Mouse (Mus musculus): ENCODE results near the gene 4932438A13Rik. TPM values are rescaled to one million over a fixed set of nuclear protein-coding genes. Genes with fewer than 3 reads are reported as not detected.

The 4932438A13Rik gene
- 100 to 1,000 TPM in 1 of 4 experiments, 10 to 100 TPM in 3; 84.4 to 112 (median 91.6) TPM for total RNA-seq (2022)

DNA sequence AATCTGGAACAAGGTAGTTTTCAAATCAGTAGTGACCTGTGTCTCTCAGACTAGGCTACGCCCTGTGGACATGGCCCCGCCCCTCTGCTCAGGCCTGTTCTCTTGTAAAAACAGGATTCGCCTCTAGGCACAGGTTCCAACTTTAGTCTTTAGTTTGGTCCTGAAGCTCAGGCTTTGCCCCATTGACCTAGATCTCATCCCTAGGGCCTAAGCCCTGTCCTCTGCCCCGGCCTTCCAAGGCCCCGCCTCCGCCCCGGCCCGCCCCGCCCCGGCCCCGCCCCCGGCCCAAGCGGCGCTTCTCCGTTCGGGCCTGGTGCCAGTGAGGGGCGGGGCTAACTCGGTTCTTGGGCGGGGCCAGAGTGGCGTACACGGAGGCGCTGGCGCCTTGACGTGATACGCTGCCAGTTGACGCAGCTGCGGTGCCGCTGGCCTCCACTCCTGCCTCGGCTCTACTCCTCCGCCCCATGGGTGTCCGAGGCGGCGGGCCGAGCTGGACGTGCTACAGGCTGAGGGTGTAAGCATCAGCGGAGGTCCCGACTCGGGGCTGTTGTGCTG lies at the start of gene 4932438A13Rik:
4932438A13Rik (plus strand) TSS at position 384 of the 555 bp plus-strand sequence.
- peak; percentile 89 to 95 for DNase-seq (ENCODE audit: low spot score in 2 of 2)

DNA sequence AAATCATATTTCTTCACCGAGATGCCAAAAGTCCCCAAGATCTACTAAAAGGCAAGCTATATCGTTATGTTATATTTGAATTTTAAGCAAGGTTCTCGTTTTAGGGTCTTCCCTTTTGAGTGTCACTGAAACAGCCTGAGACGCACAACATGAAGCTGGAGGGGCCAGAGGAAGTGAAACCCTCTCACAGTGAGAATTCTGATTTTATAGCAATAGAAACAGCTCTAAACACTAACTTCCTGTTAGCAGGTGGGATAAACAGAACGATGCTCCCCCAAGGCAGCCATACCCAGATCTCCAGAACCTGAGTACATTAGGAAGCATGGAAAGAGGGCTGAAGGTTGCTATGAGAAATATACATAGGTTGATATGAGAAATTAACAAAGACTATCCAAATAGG lies 46.3 kb upstream of the 4932438A13Rik start:
- DNase-seq (ENCODE audit: low spot score in 2 of 2) = no peak

DNA sequence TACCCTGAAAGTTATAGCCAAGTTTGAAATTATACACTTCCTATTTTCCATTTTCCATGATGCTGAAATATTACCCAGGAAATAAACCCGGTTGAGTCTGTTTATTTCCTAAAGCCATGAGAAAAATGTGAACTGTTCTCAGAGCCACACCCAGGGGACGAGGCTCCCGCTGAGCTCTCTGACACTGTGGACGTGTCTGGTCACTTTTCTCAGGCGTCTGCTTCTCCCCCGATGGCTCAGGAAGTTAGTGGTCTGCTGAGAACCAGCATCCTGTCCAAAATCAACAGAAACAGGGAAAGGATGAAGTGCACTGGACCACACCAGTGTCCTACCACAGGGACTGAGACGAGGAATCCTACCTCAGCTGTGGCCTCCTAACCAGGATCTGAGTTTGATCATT lies 43.5 kb upstream of the 4932438A13Rik start:
- DNase-seq (ENCODE audit: low spot score in 2 of 2) = no peak

DNA sequence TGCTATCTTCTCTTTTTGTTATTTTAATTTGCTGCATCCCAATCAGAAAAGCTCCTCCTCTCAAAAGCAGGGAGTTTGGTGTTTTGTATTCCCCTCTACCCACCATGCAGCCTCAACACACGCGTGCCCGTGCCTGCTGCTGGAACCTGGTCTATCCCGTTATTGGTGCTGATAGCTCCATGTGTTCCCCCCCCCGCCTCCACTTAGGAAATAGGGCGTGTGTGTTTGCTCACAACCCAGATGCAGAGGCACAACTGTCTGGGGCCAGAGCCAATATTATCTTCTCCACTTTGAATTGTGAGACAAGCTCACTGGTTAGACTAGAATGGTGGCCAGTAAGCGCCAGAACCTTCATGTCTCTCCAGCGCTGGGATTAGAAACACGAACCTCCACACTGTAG lies 41.9 kb upstream of the 4932438A13Rik start:
- no peak for DNase-seq (ENCODE audit: low spot score in 2 of 2)

DNA sequence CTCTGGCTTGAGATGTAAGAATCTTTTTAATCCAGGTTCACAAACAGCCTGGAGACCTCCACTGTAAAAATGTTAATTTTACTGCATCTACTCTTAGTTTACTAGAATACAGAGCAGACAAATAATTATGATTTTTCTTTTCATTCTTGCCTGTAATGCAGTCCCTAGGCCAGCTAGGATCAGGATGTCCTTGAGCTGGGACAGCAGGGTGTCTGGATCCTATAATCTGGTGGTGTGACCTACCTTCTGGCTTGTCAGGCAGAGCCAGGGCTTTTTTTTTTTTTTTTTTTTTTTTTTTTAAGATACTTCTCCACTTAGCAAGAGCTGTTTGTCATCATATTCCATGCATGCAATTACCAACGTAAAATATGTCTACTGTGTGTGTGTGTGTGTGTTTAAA lies 37.8 kb upstream of the 4932438A13Rik start:
- no peak for DNase-seq (ENCODE audit: low spot score in 2 of 2)

DNA sequence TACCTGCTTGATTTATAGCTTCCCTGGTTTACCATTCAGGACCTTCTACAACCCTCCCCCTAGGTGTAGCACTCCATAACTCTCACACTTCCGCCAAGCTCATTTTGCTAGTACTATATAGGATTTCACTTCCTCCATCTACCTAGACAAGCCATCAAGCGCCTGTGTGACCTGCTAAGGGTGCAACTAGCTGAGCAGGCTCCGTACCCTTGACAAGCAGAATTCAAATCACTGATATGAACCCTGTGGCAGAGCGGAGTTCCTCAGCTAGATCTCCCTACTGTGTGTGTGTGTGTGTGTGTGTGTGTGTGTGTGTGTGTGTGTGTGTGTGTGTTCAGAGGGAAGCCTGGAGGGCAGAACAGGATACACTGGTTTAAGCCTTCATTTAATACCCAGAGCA lies 37.4 kb upstream of the 4932438A13Rik start:
- DNase-seq (ENCODE audit: low spot score in 2 of 2) = no peak

DNA sequence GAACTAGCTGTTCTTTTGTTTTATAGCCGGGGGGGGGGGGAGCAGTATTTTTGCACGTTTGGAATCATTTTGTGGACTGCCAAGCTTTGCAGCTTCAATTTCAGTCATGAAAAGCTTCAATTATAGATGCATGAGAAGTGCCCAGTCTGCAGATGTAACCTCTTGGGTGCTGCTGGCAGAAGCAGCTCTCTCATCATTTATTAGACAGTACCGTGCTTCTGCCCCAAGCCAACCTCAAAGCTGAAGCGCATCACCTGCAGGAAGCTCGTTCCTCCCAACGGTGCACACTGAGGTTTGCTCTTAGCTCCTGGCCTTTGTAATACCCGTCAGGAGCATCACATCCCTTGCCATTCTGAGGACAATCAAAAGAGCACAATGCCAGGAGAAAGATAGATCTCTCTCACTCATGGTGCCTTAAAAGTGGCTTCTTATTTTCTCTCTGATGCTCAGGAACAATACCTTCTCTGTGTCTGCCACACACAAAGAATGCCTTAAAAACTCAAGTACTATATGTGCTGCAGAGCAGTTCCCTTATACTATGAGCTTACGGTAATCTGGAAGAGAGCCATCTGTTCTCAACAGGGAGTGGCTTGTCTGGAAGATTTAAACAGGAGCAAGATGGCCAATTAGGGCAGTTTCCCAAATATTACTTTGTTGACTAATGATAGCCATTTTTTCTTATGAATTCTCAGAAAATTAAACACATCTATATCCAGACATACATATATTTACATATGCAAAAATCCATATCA lies 35.5 kb upstream of the 4932438A13Rik start:
- DNase-seq (ENCODE audit: low spot score in 2 of 2) = no peak

DNA sequence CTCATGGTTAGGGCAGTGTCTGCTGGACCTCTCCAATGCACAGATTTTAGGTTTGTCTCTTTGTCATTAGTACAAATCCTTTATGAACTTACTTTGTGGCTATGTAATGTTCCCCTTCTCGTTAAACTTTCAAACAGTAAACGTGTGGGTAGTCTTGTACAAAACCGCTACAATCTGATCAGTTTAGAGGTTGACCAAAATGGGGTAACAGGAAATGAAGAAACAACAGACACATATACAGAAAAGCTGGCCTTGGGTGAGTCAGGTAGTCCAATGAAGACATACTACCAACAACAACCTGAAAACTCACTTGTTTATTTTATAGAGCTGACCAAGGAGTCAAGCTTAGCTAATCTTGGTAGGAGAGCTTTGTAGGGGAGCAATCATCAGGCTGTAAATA lies 32.7 kb upstream of the 4932438A13Rik start:
- DNase-seq (ENCODE audit: low spot score in 2 of 2) = no peak

DNA sequence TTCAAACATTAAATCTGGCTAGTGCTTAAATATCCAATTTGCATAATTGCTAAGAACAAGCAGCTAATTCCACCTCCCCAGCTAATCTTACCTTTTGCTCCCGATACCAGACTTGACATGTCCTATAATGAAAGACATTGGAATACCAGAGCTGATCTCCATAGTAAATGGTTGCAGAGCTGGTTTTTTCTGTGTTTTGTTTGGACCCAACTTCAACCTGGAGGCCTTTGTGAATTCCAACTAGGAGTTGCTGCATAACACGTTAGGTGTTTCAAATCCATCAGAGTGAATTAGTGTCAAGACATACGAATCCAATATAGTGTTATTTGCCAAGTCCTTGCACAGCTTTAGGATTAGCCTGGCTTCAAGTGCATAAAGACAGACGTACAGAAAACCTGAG lies 28.5 kb upstream of the 4932438A13Rik start:
- no peak for DNase-seq (ENCODE audit: low spot score in 2 of 2)

DNA sequence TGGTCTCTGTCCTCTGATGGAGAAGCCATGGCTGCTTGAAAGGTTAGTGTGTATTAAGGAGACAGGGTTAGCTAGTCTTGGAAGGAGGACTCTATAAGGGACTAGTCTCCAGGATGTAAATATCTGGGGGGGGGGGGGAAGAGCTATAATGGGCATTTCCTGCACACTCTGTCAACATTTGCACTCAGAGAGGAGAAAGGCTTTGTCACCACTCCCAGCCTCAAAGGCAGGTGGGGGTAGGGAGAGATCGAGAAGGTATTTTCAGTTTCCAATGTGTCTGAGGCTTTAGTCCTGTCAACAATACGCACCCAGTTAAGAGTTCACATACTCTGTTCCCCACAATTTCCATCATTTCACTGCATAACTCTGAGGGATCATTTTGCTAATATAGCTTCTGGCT lies 28.1 kb upstream of the 4932438A13Rik start:
- no peak for DNase-seq (ENCODE audit: low spot score in 2 of 2)

DNA sequence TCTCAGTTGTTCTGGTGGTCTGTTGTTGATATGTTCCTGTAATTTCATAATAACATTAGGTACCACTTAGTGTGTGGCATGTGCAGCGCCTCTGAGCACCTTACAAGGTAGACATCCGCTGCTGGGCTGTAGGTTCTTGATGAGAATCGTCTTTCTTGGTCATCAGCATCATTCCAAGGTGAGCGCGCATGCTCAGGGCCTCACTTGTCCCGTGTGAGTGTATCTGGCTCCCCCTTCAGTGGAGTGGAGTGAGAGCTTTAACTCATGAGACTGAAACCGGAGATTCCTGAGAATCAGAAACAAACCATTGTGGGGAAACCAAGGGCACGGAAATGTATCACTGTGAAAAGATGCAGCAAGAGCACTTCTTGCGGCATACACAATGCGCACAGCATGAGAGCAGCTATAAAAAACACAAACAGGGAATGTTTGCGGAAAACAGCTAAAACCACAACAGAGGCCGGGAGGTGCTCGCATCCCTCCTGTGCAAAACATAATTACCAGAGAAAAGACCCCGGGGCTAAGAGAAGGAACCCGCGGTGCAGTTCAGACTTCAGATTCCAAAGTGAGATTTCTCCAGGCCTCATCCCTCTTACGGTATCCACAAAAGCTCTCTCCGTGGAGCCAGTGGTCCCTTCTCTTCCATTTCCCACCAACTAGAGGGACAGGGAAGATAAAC lies 27.2 kb upstream of the 4932438A13Rik start:
- DNase-seq (ENCODE audit: low spot score in 2 of 2) = peak in 1 of 2 experiments; percentile 9

DNA sequence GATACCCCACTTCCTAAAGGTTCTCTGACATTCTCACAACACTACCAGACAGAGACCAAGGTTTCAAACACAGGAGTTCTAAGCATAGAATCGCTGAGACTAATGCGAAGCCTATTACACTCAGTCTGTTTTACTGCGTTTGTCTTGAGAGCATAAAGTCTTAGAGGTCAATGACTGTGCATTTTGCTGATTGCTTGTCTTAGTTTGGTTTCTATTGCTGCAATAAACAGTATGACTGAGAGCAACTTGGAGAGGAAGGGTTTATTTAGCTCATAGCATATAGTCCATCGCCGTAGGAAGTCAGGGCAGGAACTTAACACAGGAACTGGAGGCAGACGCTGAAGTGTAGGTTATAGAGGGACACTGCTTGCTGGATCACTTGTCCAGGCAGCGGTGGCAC lies 26.1 kb upstream of the 4932438A13Rik start:
- DNase-seq (ENCODE audit: low spot score in 2 of 2) = no peak

DNA sequence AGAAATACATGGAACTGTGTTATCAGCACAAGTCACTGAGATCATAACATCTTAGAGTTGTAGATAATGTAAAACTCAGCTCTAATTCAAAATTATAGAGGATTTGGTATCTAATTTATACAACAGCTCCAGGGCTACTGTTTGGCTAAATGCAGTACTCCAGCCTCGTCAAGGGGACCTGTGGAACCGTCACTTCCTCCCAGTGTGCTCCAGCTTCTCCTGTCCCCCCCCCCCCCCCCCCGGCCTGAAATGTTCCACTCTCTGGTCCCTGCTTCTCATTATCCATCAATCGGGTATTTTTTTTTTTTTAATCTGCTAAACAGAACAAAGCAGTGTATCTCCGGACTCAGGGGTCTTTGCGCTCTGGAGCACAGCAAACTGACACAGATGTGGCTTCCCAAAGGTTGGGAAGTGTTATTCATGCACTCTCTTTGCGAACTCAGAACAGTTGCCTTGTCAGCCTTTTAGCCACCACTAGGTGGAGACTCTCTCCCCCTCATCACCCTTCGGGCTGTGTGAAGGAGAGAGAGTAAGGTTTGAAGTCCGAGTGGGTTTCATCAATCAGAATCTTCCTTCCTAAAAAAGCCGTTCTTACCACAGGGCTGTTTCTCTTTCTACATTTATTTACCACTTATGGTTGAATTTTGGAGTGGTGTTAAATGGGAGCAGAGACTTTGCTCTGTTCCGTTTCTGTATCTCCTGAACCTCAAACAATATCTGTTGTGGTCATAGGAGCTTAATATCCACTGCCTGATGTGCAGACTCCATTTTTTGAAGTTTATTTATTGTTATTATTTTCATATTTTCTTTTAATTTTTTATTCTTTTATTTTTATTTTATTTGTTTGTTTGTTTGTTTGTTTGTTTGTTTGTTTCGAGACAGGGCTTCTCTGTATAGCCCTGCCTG lies 22.0 kb upstream of the 4932438A13Rik start:
- peak in 1 of 2 experiments; percentile 59 for DNase-seq (ENCODE audit: low spot score in 2 of 2)

DNA sequence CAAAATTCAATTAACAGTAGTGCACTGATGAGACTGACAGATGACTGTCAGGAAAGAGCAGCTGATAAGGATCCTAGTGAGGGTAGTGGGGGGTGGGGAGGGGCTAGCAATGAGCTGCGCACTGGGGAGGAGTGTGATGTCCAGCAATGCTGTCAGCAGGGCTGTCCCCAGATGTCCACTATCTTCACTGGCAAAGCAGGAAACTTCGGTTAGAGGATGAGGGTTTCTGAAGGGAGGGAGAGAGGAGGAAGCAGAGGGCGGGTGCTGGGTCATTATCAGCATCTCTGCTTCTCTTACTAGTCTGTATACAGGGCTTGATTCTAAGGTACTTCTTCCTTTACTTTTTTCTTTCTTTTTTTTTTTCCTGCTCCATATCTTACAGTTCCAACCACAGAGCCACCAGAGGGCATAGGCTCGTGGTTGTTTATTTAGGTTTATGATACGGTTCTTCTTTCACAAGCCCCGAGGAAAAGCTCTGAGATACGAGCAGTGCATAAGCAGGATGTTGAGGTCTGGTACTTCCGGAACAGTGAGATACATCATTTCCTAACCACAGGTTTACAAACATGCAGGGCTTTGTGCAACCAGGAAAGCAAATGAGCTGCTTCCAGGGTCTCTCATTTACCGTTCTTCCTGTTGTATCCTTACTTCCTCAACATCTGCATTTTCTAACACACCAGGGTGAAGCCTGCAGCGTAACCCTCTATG lies 9.0 kb upstream of the 4932438A13Rik start:
- no peak for DNase-seq (ENCODE audit: low spot score in 2 of 2)

DNA sequence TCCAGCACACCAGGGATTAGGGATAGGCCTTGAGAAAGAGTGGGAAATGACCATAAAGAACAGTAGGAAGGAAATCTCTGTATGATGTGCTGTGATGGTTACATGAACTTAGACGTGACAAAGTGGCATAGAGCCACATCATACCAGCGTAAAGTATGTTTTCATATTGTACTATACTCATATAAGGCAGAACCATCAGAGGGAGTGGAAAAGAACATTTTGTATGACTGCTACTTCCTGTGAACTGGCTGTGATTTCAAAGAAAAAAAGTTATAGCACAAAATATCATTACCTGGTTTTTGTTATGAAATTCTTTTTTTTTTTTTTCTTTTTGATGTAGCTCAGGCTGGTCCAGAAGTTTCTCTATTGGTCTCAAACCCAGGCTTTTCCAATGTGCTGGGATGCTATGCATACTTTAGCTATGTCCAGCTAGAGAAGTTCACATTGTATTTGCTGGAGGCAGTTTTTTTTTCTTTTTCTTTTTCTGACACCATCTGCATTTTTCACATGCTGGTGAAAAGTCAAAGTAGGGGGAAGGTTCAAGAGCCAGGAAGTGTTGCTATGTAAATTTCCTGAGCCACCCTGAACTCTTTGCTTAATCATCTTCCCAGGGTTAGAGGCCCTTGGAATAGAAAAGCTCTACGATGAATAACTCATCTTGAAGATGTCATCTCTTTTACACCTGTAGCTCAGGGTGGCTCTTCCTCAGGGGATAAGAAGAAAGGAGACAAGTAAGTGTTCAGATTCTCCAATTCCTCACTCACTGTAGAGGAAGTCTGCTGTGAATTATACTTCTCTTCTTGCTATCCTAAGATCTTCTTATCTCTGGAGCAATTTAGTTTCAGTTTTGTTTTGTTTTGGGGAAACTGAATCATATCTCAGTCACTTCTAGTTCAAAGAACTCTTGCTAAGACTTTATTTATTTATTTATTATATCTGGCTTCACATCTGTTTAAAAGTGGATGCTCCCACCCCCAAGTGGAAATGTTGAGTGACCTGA lies 1.2 kb upstream of the 4932438A13Rik start:
- DNase-seq (ENCODE audit: low spot score in 2 of 2) = no peak

DNA sequence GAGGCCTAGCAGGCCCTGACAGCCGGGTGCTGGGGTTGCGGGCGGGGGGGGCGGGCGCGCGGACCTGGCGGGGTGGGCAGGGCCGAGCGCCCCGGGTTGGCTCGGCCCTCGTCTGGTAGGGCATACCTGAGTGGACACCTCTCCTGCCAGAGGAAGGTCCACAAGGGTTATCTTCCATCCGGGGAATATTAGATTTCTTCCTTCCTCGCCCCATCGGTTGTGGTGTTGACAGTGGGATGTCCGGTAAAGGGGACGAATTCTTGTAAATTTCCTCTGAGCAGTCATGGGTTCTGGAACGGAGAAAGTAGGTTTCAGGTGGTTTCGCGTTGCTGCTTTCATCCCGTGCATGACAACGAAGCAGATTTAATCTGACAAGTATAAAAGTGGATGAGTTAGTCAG lies 523 bp downstream of the 4932438A13Rik start:
- DNase-seq (ENCODE audit: low spot score in 2 of 2) = no peak

DNA sequence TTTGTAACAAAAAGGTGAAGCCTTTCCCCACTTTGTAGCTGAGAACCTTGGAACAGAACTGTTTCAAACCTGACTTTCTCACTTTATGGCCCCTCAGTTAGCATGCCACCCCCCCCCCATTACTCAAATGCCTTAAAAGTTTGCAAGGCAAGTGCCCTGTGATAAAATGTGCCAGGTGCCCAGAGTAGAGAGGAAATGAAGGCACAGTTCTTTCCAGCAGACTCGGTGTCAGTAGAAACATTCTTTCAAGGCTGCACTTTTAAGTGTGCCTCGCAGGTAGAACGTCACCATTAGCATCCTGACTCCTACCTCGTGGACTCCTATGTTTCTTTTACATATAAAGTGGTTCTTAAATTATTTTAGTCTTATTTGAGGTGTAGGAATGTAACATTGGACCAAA lies 977 bp downstream of the 4932438A13Rik start:
- DNase-seq (ENCODE audit: low spot score in 2 of 2) = no peak

DNA sequence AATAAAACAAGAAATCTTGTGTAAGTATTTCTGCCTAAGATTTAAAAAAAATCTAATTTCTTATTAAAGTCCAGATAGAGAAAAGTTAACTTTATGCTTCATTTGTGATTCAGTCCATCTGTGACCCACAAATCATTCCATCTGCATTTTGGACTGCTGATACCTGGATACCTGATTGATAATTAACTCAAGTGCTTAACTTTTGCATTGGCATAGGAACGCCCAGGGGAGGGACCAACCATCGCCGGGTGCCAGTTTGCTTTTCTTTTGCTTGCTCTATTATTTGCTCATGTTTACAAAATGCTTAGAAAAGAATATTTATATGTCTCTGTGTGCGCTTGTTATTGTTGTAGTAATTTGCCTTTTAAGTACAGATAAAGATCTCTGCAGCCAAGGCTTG lies 1.6 kb downstream of the 4932438A13Rik start:
- no peak for DNase-seq (ENCODE audit: low spot score in 2 of 2)

DNA sequence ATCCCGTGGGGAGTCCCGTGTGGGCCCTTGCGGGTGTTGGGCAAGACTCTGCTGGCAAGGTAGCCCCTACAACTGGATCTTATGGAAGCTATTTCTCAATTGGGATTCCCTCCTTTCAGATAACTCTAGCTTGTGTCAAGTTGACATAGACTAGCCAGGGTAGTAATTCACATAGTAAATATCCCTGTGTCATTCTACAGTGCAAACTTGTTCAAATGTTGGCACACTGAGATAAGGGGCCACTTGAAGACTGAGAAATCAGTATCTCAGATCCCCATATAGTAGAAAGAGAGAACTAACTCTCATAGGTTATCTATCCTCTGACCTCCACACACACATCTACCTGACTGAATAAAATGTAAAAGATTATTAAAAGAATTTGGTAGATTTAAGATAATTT lies 42.5 kb downstream of the 4932438A13Rik start:
- DNase-seq (ENCODE audit: low spot score in 2 of 2) = no peak

DNA sequence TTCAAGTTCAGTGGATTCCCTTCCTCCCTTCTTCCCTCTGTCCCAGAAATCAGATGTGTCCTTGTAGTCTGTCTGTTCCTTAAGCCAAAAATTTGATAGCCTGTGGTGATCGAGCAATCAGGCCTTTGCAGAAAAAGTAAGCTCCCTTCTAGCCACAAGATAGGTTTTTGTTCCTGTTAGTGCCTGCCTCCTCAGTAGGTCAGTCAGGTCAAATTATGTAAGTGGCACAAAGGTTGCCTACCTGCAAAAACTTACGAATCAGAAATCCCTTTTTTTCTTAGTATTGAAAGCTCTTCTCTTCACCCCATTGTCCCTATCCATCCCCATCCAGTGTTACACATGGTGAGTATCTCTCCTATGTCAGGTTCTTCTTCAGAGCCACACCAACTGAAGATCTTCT lies 54.9 kb downstream of the 4932438A13Rik start:
- DNase-seq (ENCODE audit: low spot score in 2 of 2) = no peak
